Mouse (Mus musculus) midbrain, postnatal 0 days (tissue): ENCODE data around the gene Olfr1337. TPM values are rescaled to one million over a fixed set of nuclear protein-coding genes. Genes with fewer than 3 reads are reported as not detected.

Experiments used
- ATAC-seq: fragments of 200-750 bp; cut with Nextera tagmentation; 2 replicates; pipeline ENCODE4 v1.8.0; 2017; ENCODE audit warnings: moderate number of reproducible peaks, mild to moderate bottlenecking, moderate TSS enrichment, moderate library complexity; ENCODE audit not compliant: low FRiP score
- DNase-seq: peaks from one replicate; pipeline ENCODE4 v3.0.0-alpha.2; 2015; ENCODE audit warnings: low spot score
- H3K27ac ChIP-seq: fragments of 300-500 bp; sonication (generic); 2 replicates; pipeline ENCODE4 v1.5.1; 2014; ENCODE audit warnings: low read depth, mild to moderate bottlenecking, low read length, mixed read lengths
- H3K27me3 ChIP-seq: fragments of 300-500 bp; sonication (generic); 2 replicates; pipeline ENCODE4 v1.6.1; 2014; ENCODE audit warnings: low read length, control low read depth, mixed read lengths; ENCODE audit not compliant: insufficient read depth
- H3K36me3 ChIP-seq: fragments of 300-500 bp; sonication (generic); 2 replicates; pipeline ENCODE4 v1.6.1; 2014; ENCODE audit warnings: low read length, control low read depth, mixed read lengths; ENCODE audit not compliant: insufficient read depth
- H3K4me1 ChIP-seq: fragments of 300-500 bp; sonication (generic); 2 replicates; pipeline ENCODE4 v1.6.1; 2014; ENCODE audit warnings: mild to moderate bottlenecking, control low read depth, antibody characterized with exemption, low read length, mixed read lengths; ENCODE audit not compliant: insufficient read depth
- H3K4me2 ChIP-seq: fragments of 300-500 bp; sonication (generic); 2 replicates; pipeline ENCODE4 v1.6.1; 2014; ENCODE audit warnings: low read depth, mild to moderate bottlenecking, low read length, mixed read lengths; ENCODE audit not compliant: poor library complexity, severe bottlenecking
- H3K4me3 ChIP-seq: fragments of 300-500 bp; sonication (generic); 2 replicates; pipeline ENCODE4 v1.5.1; 2014; ENCODE audit warnings: low read depth, mild to moderate bottlenecking, low read length, moderate library complexity
- H3K9ac ChIP-seq: fragments of 300-500 bp; sonication (generic); replicated peaks from 2 replicates; pipeline ENCODE4 v1.6.1; 2014; ENCODE audit warnings: mild to moderate bottlenecking, low read length, moderate library complexity, mixed read lengths; ENCODE audit not compliant: poor library complexity, severe bottlenecking
- H3K9me3 ChIP-seq: fragments of 300-500 bp; sonication (generic); 2 replicates; pipeline ENCODE4 v1.6.1; 2016; ENCODE audit warnings: low read length, control low read depth
- CTCF ChIP-seq: IDR thresholded peaks from 2 replicates; pipeline ENCODE4 v1.5.1; 2016; ENCODE audit warnings: antibody characterized with exemption, mild to moderate bottlenecking
- WGBS: fragments of 180-500 bp; shearing (Covaris S2); extraction: QIAGEN DNeasy Blood & Tissue Kit; methylation state at CpG from one replicate; pipeline ENCODE4 v1.1.7; 2014; 5-methylcytosine and 5-hydroxymethylcytosine counted together
- polyA plus RNA-seq: library from polyadenylated mRNA; unstranded; fragments of >200 nt; fragmentation: Nextera tagmentation; extraction: Ambion mirVana; gene quantifications from 2 replicates; pipeline ENCODE4 v1.2.1, GENCODE M21; 2015
- total RNA-seq: library from RNA; depleted of rRNA; stranded (reverse); fragments of >200 nt; gene quantifications from 2 replicates; pipeline ENCODE4 v1.2.3, GENCODE M21; 2014; rRNA removed

The Olfr1337 gene
- total and polyA plus RNA-seq, 2 experiments from 2014 or later, result not detected

DNA sequence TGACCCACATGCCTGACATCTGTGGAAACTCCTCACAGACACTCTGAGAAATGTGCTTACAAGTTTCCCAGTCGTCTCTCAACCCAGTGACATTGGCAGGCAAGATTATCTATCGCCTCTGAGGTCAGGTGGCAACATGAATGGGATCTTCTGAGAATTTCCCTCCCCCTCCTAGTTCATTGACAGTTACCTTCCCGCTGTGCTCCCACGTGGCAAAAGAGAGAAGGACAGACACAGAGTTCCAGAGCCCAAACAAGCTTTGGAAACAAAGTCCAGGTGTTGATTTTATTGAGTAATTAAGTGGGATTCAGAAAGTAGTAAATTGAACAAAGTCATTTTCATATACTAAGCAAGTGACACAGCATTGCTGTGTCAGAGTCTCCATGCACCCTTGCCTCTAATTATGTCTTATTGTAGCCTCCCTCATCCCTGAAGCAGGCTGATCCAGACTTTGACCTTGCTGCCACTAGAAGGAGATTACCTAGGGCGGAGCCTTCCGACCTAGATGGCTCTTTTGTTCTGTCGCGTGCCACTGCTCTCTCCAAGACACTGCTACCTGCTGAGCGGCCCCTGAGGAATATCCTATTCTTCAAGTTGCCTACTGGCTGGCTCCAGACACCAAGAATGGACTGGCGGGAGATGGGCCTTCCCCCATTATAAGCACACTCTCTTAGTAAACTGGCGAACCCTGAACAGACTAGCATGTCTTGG, 41.2 kb downstream of the Olfr1337 start:
- no peak overlapping the region for H3K27ac ChIP-seq
- ATAC-seq, result no peak
- H3K4me2 ChIP-seq, result peak overlapping the region; percentile 18; the same call in 1 of the 2 replicates
- H3K9ac ChIP-seq, result no peak overlapping the region
- no peaks in the 10 kb centered on the region for H3K4me1 ChIP-seq
- no peaks in the 10 kb centered on the region for H3K36me3 ChIP-seq
- no peak overlapping the region for H3K4me3 ChIP-seq
- TF ChIP-seq CTCF, result no peak
- DNase-seq, result no peak
- WGBS, result 4% methylated on average over 11 of the region's 11 CpGs
- no peaks in the 10 kb centered on the region for H3K9me3 ChIP-seq
- H3K27me3 ChIP-seq, result peaks cover 4% of the 10 kb centered on the region; the same call in 1 of the 2 replicates

DNA sequence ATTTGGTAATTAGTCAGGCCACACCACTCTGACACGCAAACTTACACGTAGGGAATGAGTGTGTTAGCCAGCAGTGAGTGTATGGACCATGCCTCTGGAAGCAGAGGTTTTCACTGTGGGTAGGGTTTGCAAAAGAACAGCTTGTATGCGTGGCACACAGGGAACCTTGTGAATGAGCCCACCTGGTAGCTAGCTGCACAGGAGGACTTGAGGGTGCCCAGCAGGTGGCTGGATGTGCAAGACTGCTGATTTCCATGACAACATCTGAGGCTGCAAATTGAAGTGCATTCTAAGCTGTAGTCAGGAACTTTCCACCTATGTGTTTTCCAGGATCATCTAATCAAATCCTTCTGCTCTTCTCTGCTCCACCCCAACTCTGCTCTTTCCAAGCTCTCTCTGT, 42.8 kb downstream of the Olfr1337 start:
- no peak overlapping the region for H3K27ac ChIP-seq
- peaks cover 4% of the 10 kb centered on the region; the same call in 1 of the 2 replicates for H3K27me3 ChIP-seq
- WGBS, result 49% methylated on average over 3 of the region's 3 CpGs
- H3K9me3 ChIP-seq, result no peaks in the 10 kb centered on the region
- no peak overlapping the region for H3K9ac ChIP-seq
- no peaks in the 10 kb centered on the region for H3K36me3 ChIP-seq
- DNase-seq (no peak), ATAC-seq (no peak)
- no peak overlapping the region for H3K4me3 ChIP-seq
- no peak for TF ChIP-seq CTCF
- no peak overlapping the region for H3K4me2 ChIP-seq
- no peaks in the 10 kb centered on the region for H3K4me1 ChIP-seq

DNA sequence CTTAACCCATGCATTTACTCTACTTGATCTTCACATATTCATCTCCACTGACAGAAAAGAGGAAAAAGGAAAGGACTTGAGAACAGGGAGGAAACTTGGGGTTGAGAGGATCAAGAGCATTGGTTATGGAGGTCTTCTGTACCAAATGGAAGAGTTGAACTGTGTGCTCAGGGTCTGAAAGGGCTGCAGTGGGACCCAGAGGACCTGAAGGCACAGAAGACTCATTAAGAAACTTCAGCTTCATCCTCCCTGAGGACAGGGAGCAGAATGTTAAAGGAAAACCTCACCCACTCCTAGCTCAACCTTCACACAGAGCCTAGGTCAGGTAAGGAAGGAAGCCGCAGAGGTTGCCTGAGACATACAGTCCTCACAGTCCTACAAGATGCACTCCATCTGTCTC, 50.5 kb downstream of the Olfr1337 start, which contains the start of gene Olfr1339:
TSS of gene Olfr1339 (plus strand) at position 301 of the 400 bp plus-strand sequence.
- Histone ChIP-seq H3K27ac (no peak within 1 kb of the TSS), H3K27me3 (no peaks in the 10 kb centered on the region), H3K4me1 (no peaks in the 10 kb centered on the region), H3K9ac (no peak within 1 kb of the TSS), H3K4me3 (no peak within 1 kb of the TSS), H3K4me2 (no peak within 1 kb of the TSS), H3K36me3 (no peaks in the 10 kb centered on the region), H3K9me3 (no peaks in the 10 kb centered on the region)
- ATAC-seq (no peak), DNase-seq (no peak)
- TF ChIP-seq CTCF, result no peak
- WGBS, result 92% methylated on average over 1 of the region's 1 CpGs

Other genes with a start within 250 kb of the Olfr1337 start
- 0.19 and 0.22 TPM in 2 replicates for gene Tmem125, start 238.5 kb downstream of the Olfr1337 start, total RNA-seq
- gene Tmem125, start 238.5 kb downstream of the Olfr1337 start, polyA plus RNA-seq, result 0.14 and 0.23 TPM in 2 replicates
- gene Cfap57, start 161.8 kb downstream of the Olfr1337 start, total RNA-seq, result 0.82 and 1.1 TPM in 2 replicates
- 1.4 TPM in 2 replicates for gene Cfap57, start 161.8 kb downstream of the Olfr1337 start, polyA plus RNA-seq
- 29.4 and 40.7 TPM in 2 replicates for gene Ebna1bp2, start 161.8 kb downstream of the Olfr1337 start, total RNA-seq
- 76.7 and 83.8 TPM in 2 replicates for gene Ebna1bp2, start 161.8 kb downstream of the Olfr1337 start, polyA plus RNA-seq
- not detected in 2 replicates for gene Olfr62, start 123.6 kb downstream of the Olfr1337 start, total RNA-seq
- not detected in 2 replicates for gene Olfr62, start 123.6 kb downstream of the Olfr1337 start, polyA plus RNA-seq
- not detected in 2 replicates for gene Olfr1342, start 89.8 kb downstream of the Olfr1337 start, total RNA-seq
- not detected in 2 replicates for gene Olfr1342, start 89.8 kb downstream of the Olfr1337 start, polyA plus RNA-seq
- not detected in 2 replicates for gene Olfr1341, start 79.1 kb downstream of the Olfr1337 start, total RNA-seq
- not detected in 2 replicates for gene Olfr1341, start 79.1 kb downstream of the Olfr1337 start, polyA plus RNA-seq
- not detected in 2 replicates for gene Olfr1340, start 62.4 kb downstream of the Olfr1337 start, total RNA-seq
- not detected in 2 replicates for gene Olfr1340, start 62.4 kb downstream of the Olfr1337 start, polyA plus RNA-seq
- not detected in 2 replicates for gene Olfr1339, start 50.4 kb downstream of the Olfr1337 start, total RNA-seq
- gene Olfr1339, start 50.4 kb downstream of the Olfr1337 start, polyA plus RNA-seq, result not detected in 2 replicates
- not detected in 2 replicates for gene Olfr1338, start 23.8 kb downstream of the Olfr1337 start, total RNA-seq
- not detected in 2 replicates for gene Olfr1338, start 23.8 kb downstream of the Olfr1337 start, polyA plus RNA-seq
- not detected in 2 replicates for gene Olfr1335, start 27.4 kb upstream of the Olfr1337 start, total RNA-seq
- not detected in 2 replicates for gene Olfr1335, start 27.4 kb upstream of the Olfr1337 start, polyA plus RNA-seq
- gene Olfr1333, start 53.7 kb upstream of the Olfr1337 start, total RNA-seq, result not detected in 2 replicates
- gene Olfr1333, start 53.7 kb upstream of the Olfr1337 start, polyA plus RNA-seq, result not detected in 2 replicates
- gene Olfr1331, start 82.1 kb upstream of the Olfr1337 start, total RNA-seq, result not detected in 2 replicates
- gene Olfr1331, start 82.1 kb upstream of the Olfr1337 start, polyA plus RNA-seq, result not detected in 2 replicates
- not detected in 2 replicates for gene Olfr1330, start 106.0 kb upstream of the Olfr1337 start, total RNA-seq
- not detected in 2 replicates for gene Olfr1330, start 106.0 kb upstream of the Olfr1337 start, polyA plus RNA-seq
- gene Olfr1329, start 134.9 kb upstream of the Olfr1337 start, total RNA-seq, result not detected in 2 replicates
- gene Olfr1329, start 134.9 kb upstream of the Olfr1337 start, polyA plus RNA-seq, result not detected in 2 replicates
- gene Olfr1328, start 156.0 kb upstream of the Olfr1337 start, total RNA-seq, result not detected in 2 replicates
- not detected in 2 replicates for gene Olfr1328, start 156.0 kb upstream of the Olfr1337 start, polyA plus RNA-seq
- gene Lao1, start 179.0 kb upstream of the Olfr1337 start, total RNA-seq, result 0.22 and 0.42 TPM in 2 replicates
- gene Lao1, start 179.0 kb upstream of the Olfr1337 start, polyA plus RNA-seq, result not detected in 2 replicates